Mouse (Mus musculus) heart, postnatal 36 days (tissue): ENCODE measurements at regions not wholly inside any gene's neighbourhood (a gene's known extent, or its start where the extent isn't known, plus 50 kb on each side); places are given as distances from the start of the nearest gene placed in this dataset.

Experiments used
- DNase-seq, 2 experiments: peaks; one replicate each; pipeline ENCODE4 v3.0.0; 2021 to 2022
- intact Hi-C: fragments of 180-260 bp; cut with DNase I; formaldehyde crosslinking; loops from one replicate; pipeline ENCODE4 v1.15.1; 2025

- no peak for DNase-seq
- intact Hi-C loops: no loop called here
Measured at GRCm38 (mm10) chr3:35353920-35354319, 400.0 kb upstream of the Atp11b start.

DNA sequence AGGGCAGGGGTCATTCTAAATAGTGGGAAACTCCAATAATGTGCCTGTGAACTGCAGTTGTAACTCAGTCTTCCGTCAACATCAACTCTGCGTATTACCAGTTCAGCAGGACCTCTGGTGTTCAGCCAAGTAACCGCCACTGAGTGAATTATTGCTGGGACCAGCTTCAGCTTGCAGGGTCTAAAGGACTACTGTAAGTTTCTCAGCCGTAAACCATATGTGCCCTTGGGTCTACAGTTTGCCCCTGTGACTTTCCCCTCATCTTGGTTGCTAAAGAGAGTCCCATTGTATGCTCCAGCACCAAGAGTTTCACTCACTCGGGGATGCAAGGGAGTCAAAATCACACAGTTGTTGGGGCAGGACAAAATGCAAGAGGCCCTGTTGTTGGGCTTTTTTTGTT, 399.6 kb upstream of the Atp11b start:
- DNase-seq: no peak
- intact Hi-C loops: no loop called here

DNA sequence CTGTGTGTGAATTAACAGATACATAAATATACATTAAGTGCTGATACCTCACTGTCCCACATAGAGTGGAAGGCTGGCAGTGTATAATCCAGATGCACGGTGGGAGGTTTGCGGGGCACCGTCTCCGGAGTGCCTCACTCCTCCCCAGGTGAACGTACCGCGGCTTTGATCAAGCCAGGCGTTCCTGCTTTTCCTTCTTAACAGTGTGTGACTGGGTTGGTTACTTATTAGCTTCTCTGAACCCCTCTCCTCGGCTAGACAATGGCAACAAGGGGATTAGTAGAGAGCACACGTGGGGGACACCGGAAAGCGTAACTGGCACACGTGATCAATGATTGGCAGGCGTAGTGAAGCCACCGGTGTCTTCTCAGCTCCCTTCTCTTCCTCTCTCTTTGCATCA, 396.8 kb upstream of the Atp11b start:
- intact Hi-C loops: no loop called here
- no peak for DNase-seq

DNA sequence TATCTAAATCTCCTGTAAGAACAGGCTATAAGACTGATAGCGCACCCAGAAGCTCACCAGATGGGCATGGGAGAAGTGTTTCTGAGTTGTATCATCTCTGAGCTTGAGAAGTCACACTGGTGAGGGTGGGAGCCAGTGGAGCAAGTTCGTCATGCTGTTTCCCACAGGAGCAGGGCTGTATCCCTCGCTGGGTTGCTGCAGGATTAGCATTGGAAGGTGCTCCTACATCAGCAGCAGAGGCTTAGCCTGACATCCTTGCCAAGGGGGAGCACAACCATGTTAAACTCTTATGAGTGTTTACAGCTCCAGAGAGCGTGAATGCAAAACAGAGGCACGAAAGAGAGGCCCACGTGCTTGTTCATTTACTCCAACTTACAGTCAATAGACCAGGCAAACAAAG, 395.4 kb upstream of the Atp11b start:
- DNase-seq: no peak
- intact Hi-C loops: no loop called here

DNA sequence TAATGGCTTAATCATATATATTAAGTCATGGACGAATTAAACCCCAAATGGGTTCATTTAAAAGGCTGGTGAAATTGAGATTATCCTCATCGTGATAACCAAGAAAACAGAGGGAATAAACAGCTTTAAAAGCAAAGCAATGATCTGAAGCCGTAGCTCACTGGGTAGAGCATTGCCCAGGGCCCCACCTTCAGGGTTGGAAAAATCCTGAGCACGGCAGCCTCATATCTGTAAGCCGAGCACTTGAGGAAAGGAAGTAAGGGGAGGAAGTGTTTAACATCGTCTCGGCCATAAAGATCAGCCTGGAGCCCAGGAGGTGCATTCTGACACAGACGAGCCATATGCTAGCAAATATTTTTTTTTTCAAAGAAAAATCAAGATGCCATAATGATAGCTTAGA, 394.6 kb upstream of the Atp11b start:
- intact Hi-C loops: no loop called here

GRCm38 (mm10) chr3:35360515-35360914, 393.4 kb upstream of the Atp11b start:
- intact Hi-C loops: no loop called here

More for the DNA sequence above, 394.6 kb upstream of the Atp11b start:
- no peak for DNase-seq

GRCm38 (mm10) chr3:35361086-35361485, 392.8 kb upstream of the Atp11b start:
- no peak for DNase-seq
- intact Hi-C loops: no loop called here

More at GRCm38 (mm10) chr3:35360515-35360914, 393.4 kb upstream of the Atp11b start:
- no peak for DNase-seq

DNA sequence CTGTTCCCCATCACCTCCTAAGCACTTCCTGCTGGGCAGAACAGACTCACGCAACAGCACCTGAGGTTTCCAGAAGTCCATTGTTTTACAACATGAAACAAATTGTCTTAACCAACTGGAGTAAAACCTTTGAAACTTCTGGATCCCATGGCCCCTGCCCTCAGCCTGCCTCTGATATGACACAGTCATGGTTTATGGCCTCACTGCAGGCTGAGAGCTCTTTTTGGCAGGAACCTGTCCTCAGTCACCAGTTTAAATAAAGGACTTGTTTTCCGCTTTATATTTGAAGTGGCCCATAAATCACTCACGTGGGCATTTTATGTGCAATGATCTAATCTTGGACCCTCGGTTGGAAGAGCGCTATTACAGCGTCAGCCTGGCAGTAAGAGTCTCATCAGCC, 388.5 kb upstream of the Atp11b start:
- intact Hi-C loops: no loop called here
- no peak for DNase-seq

DNA sequence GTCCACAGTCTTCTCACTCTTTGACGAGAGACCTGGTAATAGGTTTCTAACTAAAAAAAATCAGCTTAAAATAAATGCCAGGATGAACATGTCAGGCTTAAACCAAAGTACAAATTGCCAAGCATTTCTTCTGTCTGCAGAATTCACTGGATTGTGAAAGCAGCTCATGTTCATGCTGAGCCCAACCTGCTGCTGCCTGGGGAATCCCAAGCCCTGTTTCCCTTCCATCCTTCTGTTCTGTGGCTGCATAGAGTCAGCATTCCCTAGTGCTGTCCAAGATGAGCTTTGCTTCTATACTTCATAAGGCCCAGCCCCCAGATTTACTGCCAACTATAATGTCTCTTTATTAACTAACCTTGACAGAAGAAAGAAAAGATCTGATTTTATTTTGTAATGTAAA, 381.6 kb upstream of the Atp11b start:
- intact Hi-C loops: no loop called here
- DNase-seq: no peak

GRCm38 (mm10) chr3:35387386-35387785, 366.5 kb upstream of the Atp11b start:
- intact Hi-C loops: no loop called here
- no peak for DNase-seq

DNA sequence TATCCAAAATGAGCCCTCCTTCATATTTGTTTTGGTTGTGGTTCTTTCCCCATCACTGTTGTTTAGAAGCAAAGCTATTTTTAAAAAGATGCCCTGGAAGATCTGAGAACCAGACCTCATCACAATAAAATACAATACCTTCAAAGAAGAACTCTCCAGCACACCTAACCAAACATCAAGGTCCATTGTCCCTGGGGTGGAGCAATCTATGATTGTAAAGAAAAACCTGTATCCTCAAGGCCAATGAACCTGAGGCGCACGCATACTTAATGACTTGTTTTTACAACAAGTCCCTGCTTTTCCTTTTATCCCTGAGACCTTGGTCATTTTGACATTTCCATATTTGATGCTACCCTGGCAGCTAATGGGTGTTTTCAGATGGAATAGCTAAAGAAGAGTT, 361.2 kb upstream of the Atp11b start:
- DNase-seq: no peak
- intact Hi-C loops: no loop called here

GRCm38 (mm10) chr3:35400213-35400612, 353.7 kb upstream of the Atp11b start:
- DNase-seq: no peak
- intact Hi-C loops: no loop called here

DNA sequence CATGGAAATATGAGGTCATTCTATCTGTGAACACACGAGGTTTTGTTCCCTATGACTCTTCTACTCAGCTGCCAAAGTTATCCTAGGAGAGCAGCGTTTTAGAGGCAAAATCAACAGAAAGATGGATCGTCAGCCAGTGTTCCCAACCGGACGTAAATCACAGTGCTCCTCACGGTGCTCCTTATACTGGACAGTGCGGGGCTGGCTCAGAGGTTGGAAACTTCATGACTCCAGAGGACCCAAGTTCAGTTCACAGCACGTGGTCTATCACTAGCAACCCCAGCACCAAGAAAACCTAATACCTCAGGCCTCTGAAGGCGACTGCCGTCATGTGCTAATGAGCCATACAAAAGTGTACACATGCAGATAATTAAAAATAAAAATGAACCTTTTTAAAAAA, 351.2 kb upstream of the Atp11b start:
- intact Hi-C loops: no loop called here
- DNase-seq: no peak

DNA sequence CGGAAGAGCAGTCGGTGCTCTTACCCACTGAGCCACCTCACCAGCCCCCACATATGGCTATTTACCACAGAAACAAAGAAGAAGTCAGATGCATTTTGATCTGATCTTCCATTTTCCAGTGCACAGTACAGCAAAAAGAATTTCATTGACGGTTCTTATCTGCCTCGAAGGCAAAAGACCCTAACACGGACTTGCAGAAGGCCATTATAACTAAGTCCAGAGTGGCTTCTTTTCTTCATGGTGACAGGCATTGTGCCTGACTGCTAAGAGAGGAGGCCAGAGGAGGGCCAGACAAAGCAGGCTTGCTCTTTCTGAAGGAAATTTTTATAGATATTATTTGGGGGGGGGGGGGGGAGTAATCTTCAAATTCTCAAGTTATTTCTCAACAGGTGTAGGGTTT, 350.0 kb upstream of the Atp11b start:
- intact Hi-C loops: no loop called here
- DNase-seq: no peak

- intact Hi-C loops: no loop called here
- DNase-seq: peak in 1 of 2 experiments; percentile 1
Measured at GRCm38 (mm10) chr3:35404492-35405390, 349.2 kb upstream of the Atp11b start.

GRCm38 (mm10) chr3:35405621-35406079, 348.3 kb upstream of the Atp11b start:
- peak; percentile 4 to 15 for DNase-seq
- intact Hi-C loops: no loop called here

GRCm38 (mm10) chr3:35437687-35438086, 316.2 kb upstream of the Atp11b start:
- intact Hi-C loops: no loop called here

DNA sequence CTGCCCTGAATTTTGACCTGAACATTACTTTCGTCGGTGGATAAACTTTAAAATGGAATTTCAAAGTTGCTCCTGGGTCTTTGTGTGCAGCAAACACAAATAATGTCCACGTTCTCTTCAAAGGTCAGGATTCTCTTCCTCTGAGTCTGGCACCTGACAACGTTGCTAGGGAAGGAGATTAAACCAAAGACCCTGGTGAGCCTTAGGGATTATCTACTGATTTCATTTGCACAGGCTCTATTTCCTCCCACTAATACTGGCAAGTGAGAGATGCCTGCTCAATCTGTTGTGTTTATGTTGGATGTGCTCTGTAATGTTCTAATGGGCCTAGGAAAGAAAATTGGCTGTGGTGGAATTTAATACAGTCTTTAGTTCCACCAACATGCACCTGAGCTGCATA, 291.0 kb upstream of the Atp11b start:
- intact Hi-C loops: no loop called here
- no peak for DNase-seq

More at GRCm38 (mm10) chr3:35437687-35438086, 316.2 kb upstream of the Atp11b start:
- DNase-seq: no peak

- intact Hi-C loops: no loop called here
- no peak for DNase-seq
Measured at GRCm38 (mm10) chr3:35464212-35464911, 289.5 kb upstream of the Atp11b start.

GRCm38 (mm10) chr3:35465956-35466355, 287.9 kb upstream of the Atp11b start:
- no peak for DNase-seq
- intact Hi-C loops: no loop called here

DNA sequence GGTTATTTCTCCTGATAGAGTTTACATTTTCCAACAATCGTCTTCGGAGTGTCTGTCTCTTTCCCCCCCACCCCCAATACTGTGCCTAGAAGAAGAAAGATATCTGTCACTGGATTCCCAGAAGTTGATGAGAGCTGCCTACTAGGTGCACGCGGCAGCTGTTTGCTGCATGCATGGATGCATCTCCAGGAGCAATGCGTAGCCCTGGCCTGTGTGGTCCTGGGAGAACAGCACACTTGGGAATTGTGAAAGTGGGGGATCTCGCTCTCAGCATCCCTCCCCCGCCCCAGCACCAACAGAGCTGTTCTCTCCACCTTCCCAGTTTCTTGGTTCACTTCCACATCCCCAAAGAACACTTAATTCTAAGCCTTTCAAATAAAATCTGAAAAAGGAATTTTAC, 280.6 kb upstream of the Atp11b start:
- intact Hi-C loops: no loop called here
- DNase-seq: no peak

GRCm38 (mm10) chr3:35474361-35474760, 279.5 kb upstream of the Atp11b start:
- intact Hi-C loops: no loop called here
- DNase-seq: no peak
